Mouse (Mus musculus): ENCODE measurements at regions not wholly inside any gene's neighbourhood (a gene's known extent, or its start where the extent isn't known, plus 50 kb on each side); places are given as distances from the start of the nearest gene placed in this dataset.

GRCm38 (mm10) chr2:106230021-106230420 lies 226.7 kb upstream of the Dnajc24 start:
- no peak for TF ChIP-seq POLR2A (IDR thresholded peaks at IDR 0.05; ENCODE audit: borderline replicate concordance, extremely low read depth, insufficient read depth, insufficient read length, poor library complexity, severe bottlenecking)
- no peak for TF ChIP-seq CTCF (IDR thresholded peaks at IDR 0.05; ENCODE audit: borderline replicate concordance, extremely low read depth, insufficient read depth, insufficient read length)
